Mouse (Mus musculus) C2C12 (cell line): ENCODE data around the gene Irgq. TPM values are rescaled to one million over a fixed set of nuclear protein-coding genes. Genes with fewer than 3 reads are reported as not detected.

Experiments used
- H3K27me3 ChIP-seq: one replicate; pipeline ENCODE4 v1.6.1; 2011; ENCODE audit not compliant: control insufficient read depth, insufficient read depth, insufficient read length
- H3K36me3 ChIP-seq: one replicate; pipeline ENCODE4 v1.6.1; 2011; ENCODE audit not compliant: control insufficient read depth, insufficient read depth
- H3K4me3 ChIP-seq: one replicate; pipeline ENCODE4 v1.5.1; 2011; ENCODE audit warnings: mild to moderate bottlenecking, control low read depth; ENCODE audit not compliant: poor library complexity, insufficient read depth, severe bottlenecking
- H3K79me2 ChIP-seq: one replicate; pipeline ENCODE4 v1.6.1; 2011; ENCODE audit not compliant: control insufficient read depth, insufficient read depth
- H3K79me3 ChIP-seq: one replicate; pipeline ENCODE4 v1.6.1; 2011; ENCODE audit warnings: low read depth, control low read depth
- H3ac ChIP-seq: one replicate; pipeline ENCODE3; 2011; ENCODE audit warnings: low read depth; ENCODE audit not compliant: control insufficient read depth, insufficient read length
- CEBPB ChIP-seq: IDR thresholded peaks from one replicate; pipeline ENCODE4 v1.6.1; 2011; ENCODE audit warnings: low read depth, mild to moderate bottlenecking, control low read depth, moderate library complexity
- CTCF ChIP-seq: IDR thresholded peaks from one replicate; pipeline ENCODE4 v1.5.1; 2011; ENCODE audit not compliant: control insufficient read depth, insufficient read depth, insufficient read length
- FOSL1 ChIP-seq: IDR thresholded peaks from one replicate; pipeline ENCODE4 v1.8.0; 2011; ENCODE audit warnings: mild to moderate bottlenecking, low read length; ENCODE audit not compliant: poor library complexity, insufficient read depth, severe bottlenecking
- MAX ChIP-seq: IDR thresholded peaks from one replicate; pipeline ENCODE4 v1.6.1; 2011; ENCODE audit warnings: mild to moderate bottlenecking, control low read depth
- MYOD1 ChIP-seq: IDR thresholded peaks from one replicate; pipeline ENCODE4 v1.6.1; 2011; ENCODE audit warnings: low read depth; ENCODE audit not compliant: control insufficient read depth, insufficient read length
- MYOG ChIP-seq: IDR thresholded peaks from one replicate; pipeline ENCODE4 v1.6.1; 2011; ENCODE audit not compliant: control insufficient read depth, insufficient read length; ENCODE audit errors: extremely low read depth
- USF1 ChIP-seq: IDR thresholded peaks from one replicate; pipeline ENCODE4 v1.6.1; 2011; ENCODE audit warnings: low read depth, mild to moderate bottlenecking, control low read depth, moderate library complexity
- polyA plus RNA-seq: library from polyadenylated mRNA; unstranded; fragments of >200 nt; fragmentation: generic; extraction: Trizol; gene quantifications from one replicate; pipeline ENCODE4 v1.2.1, GENCODE M21; 2012; ENCODE audit warnings: missing spikeins

The Irgq gene
- polyA plus RNA-seq, 1 experiment, result 7.9 TPM

- Histone ChIP-seq H3K79me3 (no peaks in the 10 kb centered on the region), H3K27me3 (no peaks in the 10 kb centered on the region), H3K36me3 (peaks cover 8% of the 10 kb centered on the region), H3K4me3 (no peak overlapping the region), H3K79me2 (no peaks in the 10 kb centered on the region), H3ac (no peak overlapping the region)
- TF ChIP-seq MYOG (no peak), MYOD1 (no peak), USF1 (no peak), CTCF (no peak), CEBPB (no peak), FOSL1 (no peak), MAX (no peak)
These were observed 38.0 kb downstream of the Irgq start for GRCm38 (mm10) chr7:24568512-24568911.

GRCm38 (mm10) chr7:24571071-24571470 is 40.6 kb downstream of the Irgq start:
- no peak overlapping the region for H3K4me3 ChIP-seq
- no peak overlapping the region for H3ac ChIP-seq
- no peak for TF ChIP-seq MYOD1
- TF ChIP-seq MAX, result no peak
- no peak for TF ChIP-seq CTCF
- no peak for TF ChIP-seq USF1
- TF ChIP-seq CEBPB, result no peak
- TF ChIP-seq FOSL1, result no peak
- TF ChIP-seq MYOG, result no peak
- no peaks in the 10 kb centered on the region for H3K79me3 ChIP-seq
- peaks cover 6% of the 10 kb centered on the region for H3K36me3 ChIP-seq
- no peaks in the 10 kb centered on the region for H3K27me3 ChIP-seq
- H3K79me2 ChIP-seq, result no peaks in the 10 kb centered on the region

GRCm38 (mm10) chr7:24572455-24572854 is 42.0 kb downstream of the Irgq start:
- Histone ChIP-seq H3K36me3 (no peaks in the 10 kb centered on the region), H3K4me3 (no peak overlapping the region), H3K27me3 (no peaks in the 10 kb centered on the region), H3K79me2 (no peaks in the 10 kb centered on the region), H3K79me3 (no peaks in the 10 kb centered on the region), H3ac (no peak overlapping the region)
- TF ChIP-seq MYOG (no peak), FOSL1 (no peak), CEBPB (no peak), MAX (no peak), MYOD1 (no peak), USF1 (no peak), CTCF (no peak)

GRCm38 (mm10) chr7:24574224-24574796 is 43.8 kb downstream of the Irgq start:
- H3ac ChIP-seq, result no peak overlapping the region
- TF ChIP-seq CTCF, result no peak
- TF ChIP-seq FOSL1, result no peak
- TF ChIP-seq MYOD1, result no peak
- no peak for TF ChIP-seq MYOG
- no peak for TF ChIP-seq MAX
- no peak for TF ChIP-seq CEBPB
- no peak for TF ChIP-seq USF1
- no peaks in the 10 kb centered on the region for H3K36me3 ChIP-seq
- no peaks in the 10 kb centered on the region for H3K79me3 ChIP-seq
- H3K4me3 ChIP-seq, result no peak overlapping the region
- H3K27me3 ChIP-seq, result no peaks in the 10 kb centered on the region
- H3K79me2 ChIP-seq, result no peaks in the 10 kb centered on the region

- Histone ChIP-seq H3K4me3 (no peak overlapping the region), H3K27me3 (no peaks in the 10 kb centered on the region), H3K36me3 (no peaks in the 10 kb centered on the region), H3K79me2 (no peaks in the 10 kb centered on the region), H3ac (no peak overlapping the region), H3K79me3 (no peaks in the 10 kb centered on the region)
- TF ChIP-seq MYOD1, result no peak
- TF ChIP-seq CTCF, result no peak
- TF ChIP-seq MAX, result no peak
- no peak for TF ChIP-seq CEBPB
- no peak for TF ChIP-seq FOSL1
- no peak for TF ChIP-seq USF1
- TF ChIP-seq MYOG, result no peak
These were observed 47.3 kb downstream of the Irgq start for GRCm38 (mm10) chr7:24577811-24578210.

- H3K4me3 ChIP-seq, result no peak overlapping the region
- no peaks in the 10 kb centered on the region for H3K36me3 ChIP-seq
- no peaks in the 10 kb centered on the region for H3K79me2 ChIP-seq
- H3K27me3 ChIP-seq, result no peaks in the 10 kb centered on the region
- TF ChIP-seq FOSL1, result no peak
- TF ChIP-seq USF1, result no peak
- no peak for TF ChIP-seq CTCF
- TF ChIP-seq MYOG, result no peak
- TF ChIP-seq CEBPB, result no peak
- no peak for TF ChIP-seq MYOD1
- TF ChIP-seq MAX, result no peak
- H3ac ChIP-seq, result no peak overlapping the region
- no peaks in the 10 kb centered on the region for H3K79me3 ChIP-seq
These were observed 54.4 kb downstream of the Irgq start for GRCm38 (mm10) chr7:24584876-24585275.
